Mouse (Mus musculus) activated CD4-positive, CD25-positive, alpha-beta regulatory T cell, adult 4 months (primary cell): ENCODE measurements around the gene Nr1h2. TPM values are rescaled to one million over a fixed set of nuclear protein-coding genes. Genes with fewer than 3 reads are reported as not detected.

Source experiments
- ATAC-seq: one replicate; pipeline ENCODE4 v1.8.0; 2017
- polyA plus RNA-seq, 2 experiments: library from polyadenylated mRNA; unstranded; fragments of 100-300 nt; shearing (Covaris generic); gene quantifications; one replicate each; pipeline ENCODE4 v1.2.1; 2017

Gene Nr1h2
- polyA plus RNA-seq, 2 experiments from 2014 or later = 38.0 to 61.3 TPM

GRCm38 (mm10) chr7:44548497-44549087 lies 5.2 kb downstream of the Nr1h2 start, which contains the start of gene Pold1:
Gene Pold1 (minus strand): TSS chr7:44548849.
- peak; percentile 90 for ATAC-seq

DNA sequence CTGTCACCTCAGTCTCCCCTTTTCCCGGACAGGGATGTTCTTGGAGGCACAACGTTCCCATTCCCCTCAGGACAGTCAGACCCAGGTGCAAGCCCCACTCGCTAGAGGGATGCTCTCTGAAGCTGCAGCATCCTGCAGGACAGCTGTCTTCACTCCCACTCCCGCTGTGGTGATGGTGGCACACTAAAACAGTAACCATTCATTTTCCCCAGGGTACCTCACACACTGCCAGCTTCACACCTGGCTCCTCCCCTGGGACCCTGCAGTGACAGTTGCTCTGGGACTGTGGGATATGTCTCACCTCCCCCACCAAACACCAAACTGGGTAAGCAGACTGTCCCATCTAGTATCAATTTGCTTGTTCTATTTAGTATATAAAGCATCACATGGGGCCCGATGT lies 6.0 kb downstream of the Nr1h2 start:
- ATAC-seq = no peak

GRCm38 (mm10) chr7:44547041-44547440 lies 6.7 kb downstream of the Nr1h2 start:
- no peak for ATAC-seq

- ATAC-seq = no peak
Observed at GRCm38 (mm10) chr7:44546274-44546673, 7.5 kb downstream of the Nr1h2 start.

DNA sequence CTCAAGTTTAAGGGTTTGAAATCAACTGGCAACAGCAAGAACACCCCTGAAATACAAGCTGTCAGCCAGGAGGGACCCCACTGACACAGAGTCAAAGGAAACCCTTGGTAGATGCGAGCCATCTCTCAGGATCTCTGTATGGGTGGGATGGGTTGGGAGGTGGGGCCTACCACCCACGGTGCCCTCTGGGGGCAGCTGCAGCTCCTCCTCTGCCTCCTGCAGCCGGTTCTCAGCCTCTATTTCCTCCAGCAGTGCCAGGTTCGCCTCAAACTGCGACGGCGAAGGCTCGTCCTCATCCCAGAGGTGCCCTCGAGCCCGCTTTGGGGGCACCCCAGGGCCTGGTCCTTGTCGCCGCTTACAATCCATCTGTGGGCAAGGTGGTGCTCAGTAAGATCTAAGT lies 10.7 kb downstream of the Nr1h2 start:
- ATAC-seq = no peak

GRCm38 (mm10) chr7:44542555-44542954 lies 11.2 kb downstream of the Nr1h2 start:
- ATAC-seq = no peak

DNA sequence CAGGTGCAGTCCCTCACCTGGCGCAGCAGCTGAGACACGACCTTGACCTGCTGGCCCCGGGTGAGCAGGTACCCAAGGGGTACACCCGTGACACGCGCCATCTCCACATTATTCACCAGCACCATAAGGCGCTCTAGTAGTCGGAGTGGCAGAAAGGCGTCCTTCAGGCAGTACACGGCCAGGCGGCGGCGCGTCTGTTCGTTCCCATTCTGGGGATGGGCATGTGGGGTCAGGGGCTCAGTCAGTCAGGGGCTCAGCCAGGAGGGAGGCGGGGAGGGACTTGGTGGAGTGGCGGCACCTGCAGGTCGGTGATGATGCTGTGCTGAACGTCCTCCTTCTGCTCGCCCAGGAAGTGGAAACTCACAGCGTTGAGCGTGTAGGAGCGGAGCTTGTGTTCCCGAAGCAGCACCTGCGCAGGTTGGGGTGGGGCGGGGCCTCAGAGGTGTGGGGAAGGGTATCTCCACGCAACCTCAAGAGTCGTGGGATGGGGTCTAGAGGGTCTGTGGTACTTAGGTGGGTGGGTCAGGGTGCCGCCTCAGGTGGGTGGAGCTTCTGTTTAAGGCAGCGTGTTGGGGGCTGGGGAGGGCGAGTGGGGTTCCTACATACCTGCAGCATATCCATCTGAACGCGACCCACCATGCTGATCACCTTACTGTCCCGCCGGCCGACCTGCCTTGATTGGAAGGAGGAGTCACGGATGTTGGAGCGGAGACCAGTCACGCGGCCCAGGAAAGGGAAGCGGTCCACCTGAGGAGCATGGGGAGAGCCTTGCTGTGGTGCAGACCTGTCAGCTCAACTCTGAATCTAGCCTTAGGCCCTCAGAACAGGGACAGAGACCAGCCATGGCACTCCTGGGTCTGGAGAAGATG lies 14.8 kb downstream of the Nr1h2 start:
- no peak for ATAC-seq

GRCm38 (mm10) chr7:44537496-44537895 lies 16.3 kb downstream of the Nr1h2 start:
- no peak for ATAC-seq

- ATAC-seq = no peak
Observed at GRCm38 (mm10) chr7:44537009-44537408, 16.7 kb downstream of the Nr1h2 start.

DNA sequence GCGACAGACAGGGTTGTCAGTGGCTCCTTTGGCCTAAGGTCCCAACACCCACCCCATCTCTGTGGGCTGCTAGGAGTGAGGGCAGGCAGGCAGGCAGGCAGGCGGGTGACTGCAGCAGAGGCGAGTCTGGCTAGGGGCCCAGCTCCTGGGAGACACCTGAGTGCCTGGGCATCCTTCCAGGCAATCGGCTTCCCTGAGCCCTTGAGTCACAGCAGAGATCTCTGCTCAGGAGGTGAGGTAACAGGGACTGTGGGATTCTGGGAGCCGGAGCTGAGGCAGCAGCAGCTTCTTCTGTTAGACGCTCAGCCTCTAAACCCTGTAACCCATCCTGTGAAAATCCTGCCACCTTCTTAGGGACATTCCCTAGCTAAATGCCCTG lies 17.2 kb downstream of the Nr1h2 start:
- no peak for ATAC-seq

DNA sequence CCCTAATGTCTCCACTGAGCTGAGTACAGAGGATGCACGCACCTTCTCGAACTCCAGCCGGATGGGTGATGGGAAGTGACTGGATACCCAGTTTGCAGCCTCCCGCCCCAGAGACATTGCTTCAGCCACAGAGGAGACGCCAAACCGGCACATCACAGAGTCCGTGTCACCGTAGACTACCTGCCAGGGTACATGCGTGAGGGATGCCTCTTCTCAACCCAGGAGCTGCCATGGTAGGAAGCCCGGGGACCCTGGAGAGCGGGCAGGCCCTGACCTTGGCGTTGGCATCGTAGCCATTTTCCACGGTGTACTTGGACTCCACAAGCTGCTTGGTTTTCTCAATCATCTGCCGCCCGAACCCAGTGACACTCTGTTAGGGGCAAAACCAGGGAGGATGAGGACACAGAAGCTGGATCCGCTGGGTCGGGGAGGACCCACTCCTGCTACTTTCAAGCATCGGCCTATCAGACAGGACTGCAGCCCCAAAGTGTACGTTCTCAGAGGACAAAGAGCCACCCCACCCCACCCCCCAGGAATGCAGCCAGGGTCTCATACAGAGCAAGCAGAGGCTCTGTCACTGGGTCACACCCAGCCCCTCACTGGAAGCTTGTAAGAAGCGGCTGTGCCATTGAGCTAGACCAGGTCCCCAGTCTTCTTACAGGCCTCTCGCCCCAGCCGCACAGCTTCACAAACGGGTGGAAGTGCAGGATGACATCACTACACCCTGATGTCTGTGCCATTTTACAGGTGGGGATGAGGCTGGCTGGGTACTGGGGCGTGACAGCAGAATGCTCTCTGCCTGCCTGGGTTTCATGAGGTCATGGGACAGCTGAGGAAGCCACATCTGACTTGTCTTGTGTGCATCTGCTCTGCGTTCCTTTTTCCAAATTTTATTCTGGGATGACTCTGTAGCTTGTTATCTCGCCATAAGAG lies 17.8 kb downstream of the Nr1h2 start:
- no peak for ATAC-seq

DNA sequence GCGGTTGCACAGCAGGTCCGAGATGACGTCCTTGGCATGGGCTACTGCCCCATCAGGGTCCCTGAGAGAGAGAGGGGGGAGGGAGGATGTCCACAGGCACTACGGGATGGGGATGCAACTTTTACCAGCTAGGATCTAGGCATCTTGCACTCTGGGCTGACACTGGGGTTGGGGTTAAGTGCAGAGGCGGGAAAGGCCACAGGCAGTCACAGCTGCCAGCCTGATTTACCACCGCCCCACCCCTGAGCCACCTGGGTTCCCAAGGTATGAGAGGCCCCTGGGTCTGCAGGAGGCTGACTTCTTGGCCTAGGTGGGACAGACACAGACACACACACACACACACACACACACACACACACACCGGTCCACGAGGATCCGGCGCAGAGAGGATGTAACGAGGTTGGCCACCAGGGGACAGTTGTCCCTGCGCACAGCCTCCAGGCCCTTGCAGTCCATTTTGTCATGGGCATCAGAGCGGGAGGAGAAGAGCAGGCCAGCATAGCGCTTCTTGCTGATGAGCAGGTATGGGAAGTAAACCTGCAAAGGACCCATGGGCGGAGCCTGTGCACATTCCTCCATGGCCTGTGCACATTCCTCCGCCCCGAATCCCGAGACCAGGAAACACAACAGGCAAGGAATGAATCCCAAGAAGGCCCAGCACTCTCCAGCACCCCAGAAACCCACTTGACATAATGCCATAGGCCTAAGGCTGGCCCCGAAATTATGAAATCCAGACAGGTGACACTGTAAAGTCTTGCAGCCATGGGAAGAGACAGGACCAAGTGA lies 18.9 kb downstream of the Nr1h2 start:
- ATAC-seq = no peak

DNA sequence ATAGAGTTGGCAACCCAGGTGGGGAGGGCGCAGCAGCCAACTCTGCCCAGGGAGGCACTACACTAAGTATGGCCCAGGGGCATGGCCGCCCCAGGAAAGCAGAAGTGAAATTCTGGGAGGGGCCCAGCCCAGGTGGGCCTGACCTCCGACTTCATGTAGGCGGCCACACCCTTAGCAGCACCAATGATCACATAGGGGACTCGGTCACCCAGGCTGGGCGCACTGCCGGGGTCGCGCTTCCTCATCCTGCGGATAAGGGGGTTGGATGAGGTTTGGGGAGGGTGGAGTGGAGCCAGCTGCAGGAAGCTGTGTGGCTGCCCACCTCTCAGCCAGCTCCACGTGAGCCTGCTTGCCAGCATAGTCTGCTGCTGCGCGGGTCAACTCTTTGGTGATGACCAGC lies 19.5 kb downstream of the Nr1h2 start:
- ATAC-seq = no peak

- ATAC-seq = no peak
Observed at GRCm38 (mm10) chr7:44533746-44534045, 20.1 kb downstream of the Nr1h2 start.

- ATAC-seq = no peak
Observed at GRCm38 (mm10) chr7:44532918-44533745, 20.6 kb downstream of the Nr1h2 start.

DNA sequence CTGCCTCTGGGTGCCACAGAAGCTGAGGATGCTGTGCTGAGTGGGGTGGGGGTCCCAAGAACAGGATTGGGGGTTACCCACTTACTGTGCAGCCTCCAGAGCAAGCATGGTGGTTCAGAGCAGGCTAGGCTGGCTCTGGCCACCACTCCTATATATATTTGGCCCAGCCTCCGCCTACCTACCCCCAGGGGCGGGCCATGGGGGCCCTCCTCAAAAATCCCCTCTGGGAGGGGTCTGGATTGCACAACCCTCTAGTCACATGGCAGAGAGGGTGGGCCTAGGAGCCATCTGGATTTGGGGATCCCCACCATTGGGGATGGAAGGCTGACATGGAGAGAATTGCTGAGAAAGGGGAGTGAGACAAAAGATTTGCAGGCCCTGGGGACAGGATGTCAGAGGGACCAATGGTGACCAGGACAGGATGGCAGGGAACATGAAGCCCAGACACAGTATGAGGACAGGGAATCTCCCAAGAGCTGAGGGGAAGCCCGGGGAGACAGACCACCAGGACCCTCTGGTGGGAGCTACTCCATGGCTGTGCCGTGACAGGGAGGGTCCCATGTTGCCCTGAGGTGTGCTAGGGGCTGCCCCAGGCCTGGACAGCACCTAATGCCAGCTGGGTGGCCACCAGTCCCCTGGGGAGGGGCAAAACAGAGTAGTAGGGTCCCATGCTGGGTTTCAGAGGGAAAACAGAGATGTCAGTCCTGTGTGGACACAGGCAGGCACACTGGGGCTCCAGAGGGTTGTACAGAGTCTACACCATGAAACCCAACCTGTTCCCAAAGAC lies 21.6 kb downstream of the Nr1h2 start, which contains the start of gene Spib:
Gene Spib, minus strand, starts transcription at position 126 of the 787 bp plus-strand sequence.
- ATAC-seq = no peak

- ATAC-seq = no peak
Observed at GRCm38 (mm10) chr7:44531207-44531606, 22.5 kb downstream of the Nr1h2 start.

GRCm38 (mm10) chr7:44530507-44530906 lies 23.2 kb downstream of the Nr1h2 start:
- ATAC-seq = no peak

- no peak for ATAC-seq
Observed at GRCm38 (mm10) chr7:44529518-44529917, 24.2 kb downstream of the Nr1h2 start.
